Comparison of ENCODE assay signal across 26 mouse cellular contexts in genomic region chr6:144322297-144323047, GRCm38 (mm10).
"Had no signal": no experiment of that assay in that cellular context is flagged by ENCODE, and none has a peak within 500 bp of the region (broad histone marks: within the 10 kb centered on the region; RNA-seq: fewer than 3 reads in every experiment).

No protein-coding gene starts in this region.

- DNase-seq: kidney, postnatal 25 days; layer of hippocampus, adult 9-11 months; liver; lung, adult 18-20 months; lung, postnatal 10 days; lung, postnatal 36 days; retina, postnatal 1 day; right cerebral cortex, postnatal 25 days; spleen, adult 18-20 months; thymus, adult 2 months; thymus, postnatal 14 days; thymus, postnatal 4 days had no signal

- H3K4me3 ChIP-seq: layer of hippocampus, adult 2 months; limb, embryonic 10.5 days; limb, embryonic 13.5 days; liver, embryonic 12.5 days; liver, embryonic 15.5 days; lung, embryonic 15.5 days; megakaryocyte, embryonic 14.5 days; midbrain, embryonic 10.5 days; midbrain, embryonic 13.5 days; myocyte; neural tube, embryonic 13.5 days; stomach, embryonic 15.5 days had no signal

- H3K9ac ChIP-seq: limb, embryonic 13.5 days; liver, embryonic 12.5 days; liver, embryonic 15.5 days; lung, embryonic 15.5 days; midbrain, embryonic 13.5 days; neural tube, embryonic 13.5 days; stomach, embryonic 15.5 days had no signal

- ATAC-seq: liver, embryonic 12.5 days; midbrain, embryonic 13.5 days; midbrain, embryonic 16.5 days had no signal

- H3K27me3 ChIP-seq: limb, embryonic 13.5 days; liver, embryonic 12.5 days; liver, embryonic 15.5 days; lung, embryonic 15.5 days; megakaryocyte, embryonic 14.5 days; midbrain, embryonic 13.5 days; neural tube, embryonic 13.5 days; stomach, embryonic 15.5 days had no signal

- H3K9me3 ChIP-seq: limb, embryonic 10.5 days; limb, embryonic 13.5 days; liver, embryonic 12.5 days; liver, embryonic 15.5 days; lung, embryonic 15.5 days; midbrain, embryonic 10.5 days; midbrain, embryonic 13.5 days; neural tube, embryonic 13.5 days; stomach, embryonic 15.5 days had no signal

- H3K4me1 ChIP-seq: liver, embryonic 12.5 days; liver, embryonic 15.5 days; megakaryocyte, embryonic 14.5 days; midbrain, embryonic 13.5 days; neural tube, embryonic 13.5 days; stomach, embryonic 15.5 days had no signal

- H3K27ac ChIP-seq: kidney, postnatal 0 days; layer of hippocampus, adult 2 months; limb, embryonic 10.5 days; limb, embryonic 13.5 days; liver, embryonic 12.5 days; liver, embryonic 15.5 days; lung, embryonic 15.5 days; midbrain, embryonic 10.5 days; midbrain, embryonic 13.5 days; neural tube, embryonic 13.5 days; stomach, embryonic 15.5 days had no signal

- H3K4me2 ChIP-seq: limb, embryonic 13.5 days; liver, embryonic 12.5 days; liver, embryonic 15.5 days; lung, embryonic 15.5 days; midbrain, embryonic 13.5 days; neural tube, embryonic 13.5 days; stomach, embryonic 15.5 days had no signal

- H3K36me3 ChIP-seq: limb, embryonic 10.5 days; limb, embryonic 13.5 days; liver, embryonic 12.5 days; liver, embryonic 15.5 days; lung, embryonic 15.5 days; midbrain, embryonic 10.5 days; midbrain, embryonic 13.5 days; neural tube, embryonic 13.5 days; stomach, embryonic 15.5 days had no signal
